Mouse (Mus musculus) cerebellum, postnatal 10 days (tissue): Measurements from ENCODE around the gene Gch1.
A peak's percentile ranks its signal among the peaks of the same experiment; 100 is the strongest.

ENCODE experiments used
- DNase-seq, 2 experiments: peaks; one replicate each; pipeline ENCODE4 v3.0.0; 2021; ENCODE audit warnings: mixed read lengths in 2 of 2

Gene Gch1

DNA sequence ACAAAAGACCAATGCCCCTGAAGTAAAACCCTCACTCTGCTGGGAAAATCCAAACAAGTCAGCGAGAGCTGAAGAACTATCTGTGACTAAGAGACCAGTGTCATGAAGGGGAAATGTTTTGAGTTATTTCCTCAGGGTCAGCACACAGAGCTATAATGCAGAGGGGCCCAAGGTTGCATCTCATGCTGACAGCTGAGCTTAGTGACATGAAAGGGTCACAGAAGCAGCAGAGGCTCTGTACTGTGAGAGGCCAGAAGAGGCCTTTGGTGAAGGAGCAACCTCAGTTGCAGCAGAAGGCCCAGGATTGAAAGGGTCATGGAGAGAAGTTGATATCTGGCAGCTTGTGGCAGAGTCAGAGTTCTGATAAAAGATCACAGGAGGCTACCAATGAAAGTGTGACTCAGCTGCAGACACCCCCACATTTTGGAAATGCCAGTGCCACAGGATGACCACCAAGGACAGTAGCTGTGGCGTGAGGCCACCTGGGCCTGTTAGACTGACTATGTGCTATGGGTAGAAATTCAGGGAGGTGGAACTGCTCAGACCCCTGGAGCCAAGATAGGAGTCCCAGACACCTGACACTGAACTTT is 29.1 kb downstream of the Gch1 start:
- no peak for DNase-seq

DNA sequence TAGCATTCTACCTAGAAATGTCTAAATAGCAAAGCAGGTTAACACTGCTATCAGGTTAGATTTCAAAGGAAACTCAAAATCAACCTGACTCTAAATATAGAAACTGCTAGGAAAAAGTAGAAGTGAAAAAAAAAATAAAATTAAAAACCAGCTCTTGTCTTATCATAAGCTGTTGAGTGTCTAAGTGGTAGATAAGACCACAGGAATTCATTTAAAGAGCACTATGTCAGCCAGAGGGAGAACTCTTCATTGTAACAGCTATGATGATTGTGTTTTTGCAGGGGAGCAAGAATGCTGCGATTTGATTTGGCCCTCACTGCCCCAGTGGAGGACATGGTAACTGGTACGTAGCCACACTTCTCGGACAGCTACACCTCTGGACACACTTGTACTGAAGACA is 34.9 kb downstream of the Gch1 start:
- no peak for DNase-seq

DNA sequence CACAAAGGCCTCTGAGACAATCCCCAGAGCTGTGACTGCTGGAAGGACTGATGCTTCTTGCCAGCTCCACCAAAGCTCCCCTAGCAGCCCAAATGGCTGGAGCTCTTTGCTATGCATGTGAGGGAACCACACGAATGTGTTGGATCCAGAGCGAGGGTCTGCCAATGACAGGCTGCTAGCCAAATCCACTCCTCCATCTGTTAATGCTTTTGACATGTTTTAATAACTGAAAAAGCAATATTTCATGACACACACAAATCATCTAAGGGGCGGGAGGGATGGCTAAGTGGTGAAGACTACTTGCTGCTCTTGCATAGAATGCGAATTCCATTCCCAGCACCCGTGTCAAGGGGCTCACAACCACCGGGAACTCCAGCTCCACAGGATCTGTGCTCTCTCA is 37.9 kb downstream of the Gch1 start:
- peak; percentile 29 to 37 for DNase-seq

DNA sequence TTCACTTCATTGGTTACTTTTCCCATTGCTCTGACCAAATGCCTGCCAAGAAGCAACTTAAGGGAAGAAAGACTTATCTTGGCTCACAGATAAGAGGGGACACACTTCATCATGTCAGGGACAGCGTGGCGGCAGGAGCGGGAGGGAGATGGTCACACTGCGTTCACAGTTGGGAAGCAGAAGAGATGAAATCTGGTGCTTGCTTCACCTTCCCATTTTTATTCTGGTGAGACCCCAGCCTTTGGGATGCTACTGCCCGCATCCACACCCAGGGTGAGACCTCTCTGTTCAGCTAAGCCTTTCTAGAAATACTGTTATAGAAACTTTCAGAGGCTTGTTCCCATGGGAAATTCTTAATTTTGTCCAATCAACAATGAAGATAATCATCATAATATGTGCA is 44.9 kb downstream of the Gch1 start:
- DNase-seq, result no peak

DNA sequence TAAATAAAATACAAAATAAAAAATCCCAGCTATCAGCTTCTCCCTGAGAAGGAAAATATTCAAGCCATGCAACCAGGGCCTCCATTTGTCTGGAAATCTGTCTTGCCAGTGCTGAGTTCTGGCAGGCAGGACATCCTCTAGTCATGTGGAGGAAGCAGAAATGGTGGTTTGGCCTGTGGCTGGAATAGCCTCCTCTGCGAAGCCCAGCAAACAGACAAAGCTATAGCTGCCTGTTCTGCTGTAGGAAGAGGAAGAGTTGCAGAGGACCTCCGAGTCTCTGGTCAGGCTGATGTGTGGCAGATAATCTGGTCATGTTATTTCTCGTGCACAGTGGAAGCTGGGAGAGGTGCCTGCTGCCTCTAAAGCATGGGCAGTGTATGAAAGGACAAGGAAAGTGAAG is 50.4 kb downstream of the Gch1 start:
- DNase-seq, result no peak

DNA sequence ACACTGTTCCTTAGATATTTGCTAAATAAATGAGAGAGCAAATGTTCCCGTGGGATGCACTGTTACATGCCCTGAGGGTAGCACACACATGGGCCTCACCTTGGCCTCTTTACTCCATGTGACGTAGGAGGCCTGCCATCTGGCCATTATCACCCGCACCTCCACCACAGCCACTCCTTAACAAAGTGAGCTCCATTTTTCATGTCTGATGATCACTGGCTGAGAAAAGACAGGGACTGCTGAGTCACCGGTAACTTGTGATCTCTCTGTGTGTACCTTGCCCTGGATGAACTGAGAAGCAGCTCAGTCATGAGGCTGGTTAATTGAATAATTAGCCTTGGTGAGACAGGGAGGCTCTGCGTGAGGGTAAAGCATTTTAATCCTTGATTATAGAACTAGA is 52.6 kb downstream of the Gch1 start:
- peak in 1 of 2 experiments; percentile 8 for DNase-seq

DNA sequence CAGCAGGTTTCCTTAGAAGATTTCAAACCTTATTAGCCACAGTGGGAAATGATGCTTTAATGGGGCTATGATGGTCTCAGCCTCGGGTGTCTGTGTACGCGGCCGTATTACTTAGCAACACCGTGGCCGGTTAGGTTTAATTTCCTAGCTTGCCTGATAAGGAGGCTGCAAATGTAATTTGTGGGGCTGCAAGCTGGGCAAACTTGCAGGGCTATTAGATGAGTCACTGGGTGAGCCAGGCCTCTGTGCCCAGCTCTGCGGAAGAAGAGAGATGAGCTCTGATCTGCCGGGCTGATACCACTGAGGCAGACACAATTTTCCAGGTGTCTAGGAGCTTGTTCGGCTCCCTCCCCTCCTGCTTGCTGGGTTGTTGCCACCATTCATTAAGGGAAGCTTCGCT is 55.3 kb downstream of the Gch1 start:
- no peak for DNase-seq

DNA sequence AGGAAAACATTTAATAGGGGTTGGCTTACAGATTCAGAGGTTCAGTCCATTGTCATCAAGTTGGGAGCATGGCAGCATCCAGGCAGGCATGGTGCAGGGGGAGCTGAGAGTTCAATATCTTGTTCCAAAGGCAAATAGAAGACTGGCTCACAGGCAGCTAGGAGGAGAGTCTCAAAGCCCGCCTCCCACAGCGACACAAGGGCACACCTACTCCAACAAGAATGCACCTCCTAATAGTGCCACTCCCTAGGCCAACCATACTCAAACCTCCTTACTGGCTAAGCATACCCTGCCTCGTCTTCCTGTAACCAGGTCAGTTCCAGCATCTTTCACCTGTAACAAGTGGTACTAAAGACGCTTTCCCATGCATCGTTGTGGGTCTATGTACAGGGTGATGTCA is 61.2 kb downstream of the Gch1 start:
- DNase-seq, result no peak

DNA sequence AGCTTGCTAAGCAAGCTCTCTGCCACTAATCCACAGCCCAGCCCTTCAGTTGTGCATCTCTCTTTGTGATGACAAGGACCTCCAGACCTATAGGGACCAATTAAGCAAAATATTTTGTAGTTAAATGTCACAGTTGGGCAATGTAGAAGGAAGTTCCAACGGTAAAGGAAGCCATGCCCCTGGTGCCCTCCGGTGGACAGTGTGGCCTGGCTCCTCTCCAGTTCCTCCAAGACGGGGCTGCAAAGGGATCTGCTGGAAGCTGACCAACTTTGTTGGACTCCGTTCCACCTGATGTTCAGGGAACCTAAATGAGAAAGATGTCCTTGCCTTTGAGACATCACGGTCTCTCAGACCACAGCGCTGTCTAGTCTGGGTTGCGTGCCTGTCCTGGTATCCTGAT is 71.7 kb downstream of the Gch1 start:
- DNase-seq, result peak; percentile 36 to 49

DNA sequence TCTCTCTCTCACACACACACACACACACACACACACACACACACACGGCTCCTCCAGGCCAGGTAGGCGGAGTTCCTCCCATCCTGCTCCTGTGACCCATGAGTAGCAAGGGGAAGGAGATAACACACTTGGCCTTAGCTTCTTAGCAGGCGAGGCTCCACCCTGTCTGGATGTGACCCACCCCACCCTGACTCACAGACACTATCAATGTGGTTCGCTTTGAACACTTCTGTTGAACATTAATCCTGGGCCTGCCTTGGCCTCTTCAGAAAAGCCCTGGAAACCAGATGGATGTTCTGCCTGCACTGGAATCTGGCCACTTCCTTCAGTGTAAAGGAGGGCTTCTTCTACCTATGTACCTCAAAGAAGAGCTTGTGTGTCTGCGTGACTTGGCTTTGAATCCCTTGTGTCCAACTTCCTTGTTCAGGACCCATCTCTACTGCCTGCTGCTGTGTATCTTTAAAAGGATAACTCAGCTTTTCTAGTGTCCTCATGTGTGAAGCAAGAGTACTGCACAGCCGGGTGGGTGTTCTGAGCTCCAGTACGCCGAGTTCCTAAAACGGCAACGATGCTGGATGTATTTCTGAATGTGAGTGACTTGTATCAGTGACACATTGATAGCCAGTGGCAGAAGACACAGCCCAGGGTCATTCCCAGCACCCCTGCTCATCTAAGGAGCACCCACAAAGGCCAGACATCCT is 73.0 kb downstream of the Gch1 start:
- DNase-seq, result no peak

DNA sequence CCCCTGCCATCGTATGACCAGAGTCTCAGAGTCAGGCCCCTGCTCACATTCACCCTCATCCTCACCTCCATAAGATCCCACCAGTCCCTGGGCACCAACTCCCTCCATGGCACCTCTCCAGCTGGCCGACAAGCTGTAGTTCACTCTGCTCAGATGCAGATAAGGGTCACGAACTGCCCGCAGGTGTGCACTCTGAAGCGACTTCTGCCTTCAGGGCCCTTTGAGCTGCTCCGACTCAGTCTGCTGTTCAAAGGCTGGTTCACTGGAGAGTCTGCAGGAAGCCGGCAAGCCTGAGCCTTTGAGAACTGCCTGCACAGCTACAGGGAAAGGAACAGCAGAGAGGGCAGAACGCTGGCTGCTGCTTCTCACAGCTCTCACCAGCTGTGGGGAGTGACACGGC is 74.1 kb downstream of the Gch1 start:
- DNase-seq, result no peak

DNA sequence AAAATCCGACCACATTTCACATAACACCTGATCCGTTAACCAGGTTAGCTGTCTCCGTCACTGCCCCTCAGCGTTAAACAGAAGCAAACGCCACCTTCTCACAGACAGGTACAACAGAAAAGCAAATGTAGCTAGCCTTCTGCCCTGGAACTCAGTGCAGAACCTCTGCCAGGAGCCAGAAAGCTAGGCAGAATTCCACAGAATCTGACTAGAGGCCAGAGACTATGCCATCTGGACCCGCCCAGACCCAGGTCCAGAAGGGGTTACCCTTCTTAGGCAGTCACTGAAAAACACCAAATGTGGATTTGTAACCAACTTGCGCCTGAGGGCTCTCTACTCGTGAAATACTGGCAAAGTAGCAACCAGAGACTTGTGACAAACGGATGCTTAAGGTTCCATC is 77.9 kb downstream of the Gch1 start:
- DNase-seq, result peak; percentile 68

DNA sequence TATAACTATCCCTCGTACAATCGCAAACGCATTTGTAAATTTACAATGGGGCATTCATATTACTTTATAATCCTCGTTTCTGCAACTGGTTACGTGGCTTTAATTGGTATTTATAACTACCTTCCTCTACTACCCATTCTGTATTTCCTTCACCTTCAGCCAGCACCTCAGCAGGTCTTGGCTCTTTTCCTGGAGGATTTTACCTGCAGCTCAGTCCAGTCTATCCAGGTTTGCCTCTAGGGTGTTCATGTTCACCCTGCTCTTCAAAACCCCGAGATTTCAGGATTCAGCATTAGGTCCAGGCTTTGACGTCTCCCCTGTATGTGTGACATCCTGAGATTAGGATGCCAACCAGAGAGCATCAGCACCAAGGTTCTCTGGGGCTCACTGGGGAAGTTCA is 78.8 kb downstream of the Gch1 start:
- DNase-seq, result peak; percentile 35 to 53

DNA sequence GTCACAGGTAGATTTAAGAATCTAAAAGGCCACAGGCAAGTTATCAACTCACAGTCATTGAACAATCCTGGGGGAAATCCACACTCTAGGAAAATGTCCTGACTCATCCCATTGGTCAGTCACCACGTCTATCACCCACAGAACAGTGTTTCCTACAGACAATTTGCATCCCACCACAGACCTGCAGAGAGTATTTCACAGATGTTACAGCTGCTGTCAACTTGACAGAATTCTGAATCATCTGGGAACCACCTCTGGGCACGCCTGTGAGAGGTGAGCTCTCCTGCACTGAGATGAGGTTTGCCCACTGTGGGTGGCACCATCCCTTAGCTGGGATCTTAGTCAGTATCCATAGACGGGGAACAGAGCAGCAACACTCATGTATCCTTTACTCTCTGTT is 81.8 kb downstream of the Gch1 start:
- DNase-seq, result no peak

DNA sequence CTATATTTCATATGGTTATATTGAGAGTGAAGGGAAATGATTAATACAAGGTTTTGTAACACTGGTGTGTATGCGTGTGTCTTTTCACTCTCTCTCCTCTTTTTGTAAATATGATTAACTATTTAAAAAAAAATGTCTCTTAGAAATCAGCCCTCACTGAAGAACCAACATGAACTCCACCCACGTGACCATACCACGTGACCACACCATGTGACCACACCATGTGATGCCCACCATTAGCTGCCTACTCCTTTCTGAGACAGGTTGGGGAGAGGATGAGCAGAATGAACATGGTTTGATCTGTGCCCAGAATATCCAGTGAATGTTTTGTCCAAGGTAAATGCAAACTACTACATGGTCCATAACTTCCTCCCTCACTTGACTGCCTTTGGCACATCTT is 83.5 kb downstream of the Gch1 start:
- DNase-seq, result no peak

DNA sequence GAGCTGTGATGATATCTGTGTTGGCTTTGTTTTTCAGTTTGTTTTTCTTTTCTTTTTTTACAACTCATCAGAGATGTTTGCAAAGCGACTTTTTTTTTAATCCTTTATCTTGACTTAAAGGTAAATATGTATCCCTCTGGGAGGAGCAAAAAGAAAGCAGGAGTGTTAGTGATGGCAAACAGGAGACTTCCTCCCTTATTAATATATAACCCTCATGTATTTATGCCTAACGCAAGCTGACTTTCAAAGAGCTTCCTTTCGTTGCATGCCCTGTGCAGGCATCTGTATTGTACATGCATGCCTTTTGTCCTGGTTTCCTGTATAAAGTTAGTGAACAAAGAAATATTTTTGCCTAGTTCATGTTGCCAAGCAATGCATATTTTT is 84.0 kb downstream of the Gch1 start:
- no peak for DNase-seq

DNA sequence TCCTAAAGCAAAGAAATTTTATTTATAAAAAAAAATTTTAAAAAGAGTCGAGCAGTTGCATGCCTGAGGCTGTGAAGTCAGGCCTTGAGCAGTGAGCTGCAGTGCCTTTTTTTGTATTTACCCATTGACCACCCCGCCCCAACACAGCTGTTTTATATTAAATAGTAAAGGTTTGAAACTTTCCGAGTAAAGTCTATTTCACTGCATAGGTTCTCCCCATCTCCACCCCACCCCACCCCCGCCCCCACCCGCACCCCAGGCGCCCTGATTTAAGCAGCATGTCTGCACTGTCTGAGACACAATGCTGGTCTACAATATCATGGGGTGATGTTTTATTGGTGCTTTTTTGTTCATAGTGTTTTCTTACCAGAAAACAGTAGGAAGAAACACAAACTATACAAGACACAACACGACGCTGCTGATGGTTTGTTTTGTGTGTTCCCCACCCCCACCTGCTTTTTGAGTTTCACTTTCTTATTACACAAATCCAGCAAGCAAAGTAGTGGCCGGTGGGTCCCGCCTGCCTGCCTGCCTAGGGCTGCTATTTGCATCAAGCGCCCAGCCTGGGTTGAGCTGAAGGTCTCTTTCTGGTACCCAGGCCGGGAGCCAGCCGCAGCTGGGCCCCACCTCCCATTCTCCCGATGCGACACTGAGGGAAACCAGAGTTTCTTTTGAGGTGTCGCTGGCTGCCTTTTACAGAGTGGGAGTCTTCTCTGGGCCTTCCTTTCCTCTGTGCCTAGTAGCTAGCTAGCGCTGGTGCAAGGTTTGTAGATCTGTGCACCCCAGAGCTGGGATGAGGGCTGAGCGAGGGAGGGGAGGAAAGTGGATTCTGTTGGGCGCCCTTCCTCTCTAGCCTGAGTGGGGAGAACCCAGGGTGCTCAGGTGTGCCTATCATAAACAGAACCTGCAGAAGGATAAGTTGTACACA is 84.7 kb downstream of the Gch1 start:
- DNase-seq, result no peak
